In the genomic region with DNA sequence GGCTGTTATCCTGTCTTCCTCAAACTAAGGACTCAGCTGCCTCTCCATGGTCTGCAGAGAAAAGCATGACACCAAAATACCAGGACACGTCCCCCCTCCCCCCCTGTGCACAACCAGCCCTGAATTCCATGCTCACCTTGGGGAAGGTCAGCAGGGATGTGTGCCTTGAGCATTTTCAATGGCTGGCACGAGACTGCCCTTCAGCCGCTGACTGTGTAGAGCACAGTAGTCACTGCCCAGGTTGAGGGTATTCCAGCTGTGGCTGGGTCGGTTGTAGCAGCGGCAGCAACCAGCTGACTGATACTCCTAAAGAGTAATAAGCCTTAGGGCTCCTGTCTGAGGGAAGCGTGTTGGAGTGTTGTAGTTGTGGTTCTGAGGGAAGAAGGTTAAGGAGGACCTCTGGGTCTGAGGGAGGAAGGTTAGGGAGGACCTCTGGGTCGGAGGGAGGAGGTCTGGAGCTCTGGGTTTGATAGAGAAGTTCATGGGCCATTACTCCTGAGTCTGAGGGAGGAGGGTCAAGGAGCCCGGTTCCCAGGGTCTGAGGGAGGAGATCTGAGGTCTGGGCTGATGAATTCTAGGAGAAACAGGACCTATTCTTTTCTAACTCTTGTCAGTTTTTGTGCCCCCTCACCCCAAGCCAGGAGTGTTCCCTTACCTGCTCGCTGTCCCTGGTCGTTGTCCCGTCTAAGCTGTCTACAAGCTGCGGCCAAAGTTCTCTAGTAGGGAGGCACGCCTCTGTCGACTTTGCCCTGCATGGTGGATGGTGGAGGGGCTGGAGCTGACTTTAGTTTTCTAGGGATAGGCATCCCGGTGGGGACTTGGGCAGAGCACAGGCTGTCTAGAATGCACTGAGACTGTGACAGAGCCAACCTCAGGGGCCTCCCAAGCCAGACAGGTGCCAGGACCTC, we compare ENCODE assay signal across 17 mouse cellular contexts. TPM values are rescaled to one million over a fixed set of nuclear protein-coding genes. Genes with fewer than 3 reads are reported as not detected.
DNase-seq lines count a peak whose midpoint lies in the region; ATAC-seq and TF ChIP-seq lines count a peak whose summit lies in the region.
"Had no signal": no experiment of that assay in that cellular context is flagged by ENCODE, and none has a peak within 500 bp of the region (broad histone marks: within the 10 kb centered on the region; RNA-seq: fewer than 3 reads in every experiment).

No protein-coding gene starts in this region.

- TF ChIP-seq CTCF in hindbrain, postnatal 0 days (IDR thresholded peaks at IDR 0.05; ENCODE audit: low read depth) = no peak

- H3K9ac ChIP-seq in hindbrain, embryonic 16.5 days (ENCODE audit: low read depth, low read length) = peak overlapping the region; percentile 22; the same call in 1 of the 2 replicates
- H3K9ac ChIP-seq in hindbrain, postnatal 0 days (replicated peaks; ENCODE audit: low read length) = no peak overlapping the region
- H3K9ac ChIP-seq in stomach, embryonic 16.5 days (ENCODE audit: low read length) = peak overlapping the region; percentile 34
- H3K9ac ChIP-seq: forebrain, postnatal 0 days; heart, embryonic 15.5 days; midbrain, embryonic 12.5 days had no signal

- H3K9me3 ChIP-seq in hindbrain, embryonic 16.5 days (ENCODE audit: control insufficient read depth, low read length) = no peaks in the 10 kb centered on the region
- no peaks in the 10 kb centered on the region for H3K9me3 ChIP-seq in hindbrain, postnatal 0 days (ENCODE audit: low read length)
- no peaks in the 10 kb centered on the region for H3K9me3 ChIP-seq in stomach, embryonic 16.5 days (replicated peaks; ENCODE audit: control insufficient read depth, low read length)
- H3K9me3 ChIP-seq: heart, embryonic 15.5 days; midbrain, embryonic 12.5 days had no signal

- WGBS in hindbrain, embryonic 16.5 days = 82% methylated on average over 15 of the region's 15 CpGs
- 84% methylated on average over 15 of the region's 15 CpGs for WGBS in hindbrain, postnatal 0 days
- 74% methylated on average over 15 of the region's 15 CpGs for WGBS in stomach, embryonic 16.5 days

- DNase-seq in hindbrain, postnatal 0 days (ENCODE audit: low spot score) = no peak
- peak; percentile 80 for DNase-seq in kidney, adult 18-20 months
- DNase-seq in kidney, postnatal 4 days = peak; percentile 47 to 65
- no peak for DNase-seq in cerebellum, postnatal 10 days
- no peak for DNase-seq in left cerebral cortex, postnatal 25 days (ENCODE audit: low spot score in 2 of 2)
- DNase-seq: adrenal gland, postnatal 25 days; cerebellum, adult 11 months; forebrain, postnatal 0 days; spleen, adult 18-20 months had no signal

- intact Hi-C loops in left cerebral cortex, postnatal 25 days (cut with DNase I) = no loop called here

- H3K27me3 ChIP-seq in hindbrain, embryonic 16.5 days (replicated peaks; ENCODE audit: control insufficient read depth, insufficient read depth, low read length) = no peaks in the 10 kb centered on the region
- H3K27me3 ChIP-seq in hindbrain, postnatal 0 days (ENCODE audit: insufficient read depth, low read length) = no peaks in the 10 kb centered on the region
- H3K27me3 ChIP-seq in stomach, embryonic 16.5 days (ENCODE audit: control insufficient read depth, insufficient read depth, low read length) = no peaks in the 10 kb centered on the region
- H3K27me3 ChIP-seq: heart, embryonic 15.5 days; midbrain, embryonic 12.5 days had no signal

- no peak overlapping the region for H3K27ac ChIP-seq in hindbrain, embryonic 16.5 days (ENCODE audit: low read depth, low read length)
- H3K27ac ChIP-seq in hindbrain, postnatal 0 days = no peak overlapping the region
- H3K27ac ChIP-seq in stomach, embryonic 16.5 days (ENCODE audit: low read length) = 0 out of 2 replicates have a peak overlapping the region, but pooled peaks have one; percentile 8
- H3K27ac ChIP-seq: heart, embryonic 15.5 days; midbrain, embryonic 12.5 days had no signal

- no peak for ATAC-seq in hindbrain, embryonic 16.5 days
- ATAC-seq in hindbrain, postnatal 0 days = no peak
- no peak; the same call in 1 of the 2 replicates for ATAC-seq in stomach, embryonic 16.5 days (ENCODE audit: insufficient read depth, low FRiP score)
- ATAC-seq: forebrain, postnatal 0 days; lung, postnatal 0 days had no signal

- H3K4me1 ChIP-seq in hindbrain, embryonic 16.5 days (ENCODE audit: control insufficient read depth, insufficient read depth, low read depth, low read length) = peaks cover 9% of the 10 kb centered on the region
- H3K4me1 ChIP-seq in hindbrain, postnatal 0 days (ENCODE audit: insufficient read depth, low read length) = peaks cover 9% of the 10 kb centered on the region
- H3K4me1 ChIP-seq in stomach, embryonic 16.5 days (ENCODE audit: control insufficient read depth, insufficient read depth, low read length) = peaks cover 14% of the 10 kb centered on the region

- peaks cover 4% of the 10 kb centered on the region; the same call in 1 of the 2 replicates for H3K36me3 ChIP-seq in hindbrain, embryonic 16.5 days (ENCODE audit: control insufficient read depth, insufficient read depth, low read length)
- H3K36me3 ChIP-seq in hindbrain, postnatal 0 days (ENCODE audit: insufficient read depth, low read length) = peaks cover 10% of the 10 kb centered on the region; the same call in 1 of the 2 replicates
- H3K36me3 ChIP-seq in stomach, embryonic 16.5 days (ENCODE audit: control insufficient read depth, insufficient read depth, low read length) = 0 out of 2 replicates have a peak, but pooled peaks cover 3% of the 10 kb centered on the region

- H3K4me3 ChIP-seq in hindbrain, embryonic 16.5 days (ENCODE audit: low read length) = no peak overlapping the region
- H3K4me3 ChIP-seq in hindbrain, postnatal 0 days (ENCODE audit: low read length) = no peak overlapping the region
- H3K4me3 ChIP-seq in stomach, embryonic 16.5 days (replicated peaks; ENCODE audit: low read length) = no peak overlapping the region
- H3K4me3 ChIP-seq: heart, embryonic 15.5 days; midbrain, embryonic 12.5 days had no signal

- H3K4me2 ChIP-seq in hindbrain, embryonic 16.5 days (ENCODE audit: low read length) = no peak overlapping the region
- H3K4me2 ChIP-seq in hindbrain, postnatal 0 days (ENCODE audit: low read depth, low read length) = no peak overlapping the region
- H3K4me2 ChIP-seq in stomach, embryonic 16.5 days (ENCODE audit: low read depth, low read length) = no peak overlapping the region
- H3K4me2 ChIP-seq: heart, embryonic 15.5 days; midbrain, embryonic 12.5 days had no signal

RNA-seq across cellular contexts. Expression of a gene that starts 4.8 kb away (rescaled TPM):
- polyA plus RNA-seq in hindbrain, embryonic 16.5 days (2015; fragmentation: Nextera tagmentation; extraction: Ambion mirVana) = 22.7 and 27.0 TPM in 2 replicates
- total RNA-seq in hindbrain, postnatal 0 days (2014; rRNA removed) = 11.1 and 17.8 TPM in 2 replicates
- polyA plus RNA-seq in hindbrain, postnatal 0 days (2015; fragmentation: Nextera tagmentation; extraction: Ambion mirVana) = 19.0 and 19.6 TPM in 2 replicates
- polyA plus RNA-seq in stomach, embryonic 16.5 days (2015; fragmentation: Nextera tagmentation; extraction: Ambion mirVana) = 95.7 and 109 TPM in 2 replicates
- 10 to 100 TPM; 23.0 to 23.6 TPM for total RNA-seq in left cerebral cortex, postnatal 25 days (2021)

RNA-seq across cellular contexts. Expression of a gene that starts 20.0 kb away (rescaled TPM):
- polyA plus RNA-seq in hindbrain, embryonic 16.5 days (2015; fragmentation: Nextera tagmentation; extraction: Ambion mirVana) = 0.43 and 0.80 TPM in 2 replicates
- 0.68 TPM in 1 of 2 replicates, not detected in the other for total RNA-seq in hindbrain, postnatal 0 days (2014; rRNA removed)
- 0.54 and 0.89 TPM in 2 replicates for polyA plus RNA-seq in hindbrain, postnatal 0 days (2015; fragmentation: Nextera tagmentation; extraction: Ambion mirVana)
- polyA plus RNA-seq in stomach, embryonic 16.5 days (2015; fragmentation: Nextera tagmentation; extraction: Ambion mirVana) = 2.9 and 4.8 TPM in 2 replicates
- total RNA-seq in left cerebral cortex, postnatal 25 days (2021) = under 1 TPM in 1 of 2 experiments, not detected in 1; 0.25 TPM
- total RNA-seq: forebrain, postnatal 0 days; left cerebral cortex, postnatal 14 days; neutrophil, adult 5-6 weeks had no signal

RNA-seq across cellular contexts. Expression of a gene that starts 40.6 kb away (rescaled TPM):
- polyA plus RNA-seq in hindbrain, embryonic 16.5 days (2015; fragmentation: Nextera tagmentation; extraction: Ambion mirVana) = not detected in 2 replicates
- not detected in 2 replicates for total RNA-seq in hindbrain, postnatal 0 days (2014; rRNA removed)
- not detected in 2 replicates for polyA plus RNA-seq in hindbrain, postnatal 0 days (2015; fragmentation: Nextera tagmentation; extraction: Ambion mirVana)
- polyA plus RNA-seq in stomach, embryonic 16.5 days (2015; fragmentation: Nextera tagmentation; extraction: Ambion mirVana) = 0.28 and 0.32 TPM in 2 replicates
- not detected for total RNA-seq in left cerebral cortex, postnatal 25 days (2021)
- total RNA-seq: adrenal gland, postnatal 25 days; forebrain, postnatal 0 days; left cerebral cortex, postnatal 14 days; neutrophil, adult 5-6 weeks had no signal
- polyA plus RNA-seq: embryonic facial prominence, embryonic 11.5 days; forebrain, postnatal 0 days; lung, postnatal 0 days; midbrain, embryonic 12.5 days had no signal

RNA-seq across cellular contexts. Expression of a gene that starts 42.4 kb away (rescaled TPM):
- polyA plus RNA-seq in hindbrain, embryonic 16.5 days (2015; fragmentation: Nextera tagmentation; extraction: Ambion mirVana) = not detected in 2 replicates
- total RNA-seq in hindbrain, postnatal 0 days (2014; rRNA removed) = 0.18 TPM in 1 of 2 replicates, not detected in the other
- polyA plus RNA-seq in hindbrain, postnatal 0 days (2015; fragmentation: Nextera tagmentation; extraction: Ambion mirVana) = not detected in 2 replicates
- 1.2 and 1.5 TPM in 2 replicates for polyA plus RNA-seq in stomach, embryonic 16.5 days (2015; fragmentation: Nextera tagmentation; extraction: Ambion mirVana)
- total RNA-seq in left cerebral cortex, postnatal 25 days (2021) = under 1 TPM in 1 of 2 experiments, not detected in 1; 0.21 TPM
- total RNA-seq: adrenal gland, postnatal 25 days; left cerebral cortex, postnatal 14 days; neutrophil, adult 5-6 weeks had no signal
- polyA plus RNA-seq: forebrain, postnatal 0 days; midbrain, embryonic 12.5 days had no signal

RNA-seq across cellular contexts. Expression of a gene that starts 46.9 kb away (rescaled TPM):
- not detected in 2 replicates for polyA plus RNA-seq in hindbrain, embryonic 16.5 days (2015; fragmentation: Nextera tagmentation; extraction: Ambion mirVana)
- total RNA-seq in hindbrain, postnatal 0 days (2014; rRNA removed) = 0.10 and 0.54 TPM in 2 replicates
- polyA plus RNA-seq in hindbrain, postnatal 0 days (2015; fragmentation: Nextera tagmentation; extraction: Ambion mirVana) = 0.10 TPM in 1 of 2 replicates, not detected in the other
- 0.15 TPM in 1 of 2 replicates, not detected in the other for polyA plus RNA-seq in stomach, embryonic 16.5 days (2015; fragmentation: Nextera tagmentation; extraction: Ambion mirVana)
- not detected for total RNA-seq in left cerebral cortex, postnatal 25 days (2021)
- total RNA-seq: neutrophil, adult 5-6 weeks had no signal
- polyA plus RNA-seq: forebrain, postnatal 0 days had no signal

Comparison
In these comparisons a context has a peak if more than half of its experiments do, and no peak if none do; other contexts are left out.
1. DNase-seq: peak in kidney, adult 18-20 months (single experiment) and kidney, postnatal 4 days (2 of 2); none in hindbrain, postnatal 0 days (single experiment), cerebellum, postnatal 10 days (0 of 2) and left cerebral cortex, postnatal 25 days (0 of 2).